Mouse (Mus musculus): ENCODE results near the gene Ick.

DNA sequence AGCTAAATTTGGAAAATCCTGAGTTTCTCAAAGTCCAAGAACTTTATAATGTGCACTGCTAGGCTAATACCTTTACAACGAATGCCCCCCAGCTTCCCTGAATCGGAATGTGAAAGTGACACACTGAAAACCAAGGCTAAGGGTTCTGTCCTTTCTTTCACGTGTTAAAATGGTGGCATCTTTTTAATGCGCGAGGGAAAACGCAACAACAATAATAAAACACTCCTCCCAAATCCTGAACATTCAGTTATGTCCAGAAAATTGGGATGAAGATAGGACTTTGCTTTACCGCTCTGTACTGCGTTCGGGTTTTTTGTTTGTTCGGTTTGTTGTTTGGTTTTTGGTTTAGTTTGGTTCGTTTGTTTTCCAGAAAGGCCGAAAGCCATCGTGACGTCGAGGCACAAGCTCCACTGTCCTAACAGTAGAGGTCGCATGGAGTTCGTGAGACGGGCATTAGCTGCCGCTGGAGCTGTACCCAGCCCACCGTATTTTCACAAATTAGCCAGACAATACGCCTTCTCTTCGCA is 67.3 kb downstream of the Ick start:
- TF ChIP-seq MEF2A (IDR thresholded peaks at IDR 0.05; ENCODE audit: extremely low read depth, insufficient replicate concordance, low read depth, low read length, poor library complexity, severe bottlenecking) (no peak), TCF12 (IDR thresholded peaks at IDR 0.05; ENCODE audit: low read depth, low read length) (0 out of 2 replicates have a peak, but pooled peaks have one; percentile 0), ZC3H11A (IDR thresholded peaks at IDR 0.05; ENCODE audit: low read depth, low read length) (peak; percentile 62), CTCF (IDR thresholded peaks at IDR 0.05 in 2 of 3, conservative IDR thresholded peaks at IDR 0.05 in 1 of 3; ENCODE audit: control insufficient read depth in 1 of 3, insufficient read depth in 1 of 3, low read depth in 2 of 3, low read length in 3 of 3, poor library complexity in 1 of 3, severe bottlenecking in 1 of 3) (peak; percentile 38 to 85 (median 64)), POLR2AphosphoS2 (IDR thresholded peaks at IDR 0.05; ENCODE audit: low read length) (no peak), TBP (IDR thresholded peaks at IDR 0.05; ENCODE audit: low read depth, low read length) (peak; percentile 63), GATA1 (IDR thresholded peaks at IDR 0.05; ENCODE audit: low read depth, low read length) (no peak), MAFK (IDR thresholded peaks at IDR 0.05; ENCODE audit: borderline replicate concordance, low read depth, low read length) (no peak), POLR2A (IDR thresholded peaks at IDR 0.05; ENCODE audit: control insufficient read depth in 1 of 2, insufficient read depth in 1 of 2, low read depth in 1 of 2, low read length in 2 of 2, poor library complexity in 1 of 2) (no peak), EP300 (IDR thresholded peaks at IDR 0.05; ENCODE audit: low read depth in 1 of 2, low read length in 2 of 2) (0 out of 4 replicates have a peak, but pooled peaks of 1 of the 2 experiments have one; percentile 21), MAX (IDR thresholded peaks at IDR 0.05; ENCODE audit: low read length) (peak; percentile 88), USF1 (IDR thresholded peaks at IDR 0.05; ENCODE audit: low read depth, low read length) (no peak)

Measured in MEL (cell line).